Mouse (Mus musculus) heart, postnatal 0 days (tissue): ENCODE measurements at regions not wholly inside any gene's neighbourhood (a gene's known extent, or its start where the extent isn't known, plus 50 kb on each side); places are given as distances from the start of the nearest gene placed in this dataset.

ENCODE experiments used
- ATAC-seq: fragments of 200-750 bp; cut with Nextera tagmentation; 2 replicates; pipeline ENCODE4 v1.8.0; 2017; ENCODE audit warnings: low read depth, moderate number of reproducible peaks, moderate library complexity; ENCODE audit not compliant: insufficient read depth
- DNase-seq: peaks from one replicate; pipeline ENCODE4 v3.0.0-alpha.2; 2016; ENCODE audit warnings: low spot score
- H3K27ac ChIP-seq: fragments of 300-500 bp; sonication (generic); 2 replicates; pipeline ENCODE4 v1.5.1; 2014; ENCODE audit warnings: low read depth, mild to moderate bottlenecking
- H3K27me3 ChIP-seq: fragments of 300-500 bp; sonication (generic); 2 replicates; pipeline ENCODE4 v1.6.1; 2014; ENCODE audit warnings: low read length, mixed read lengths; ENCODE audit not compliant: control insufficient read depth, insufficient read depth
- H3K36me3 ChIP-seq: fragments of 300-500 bp; sonication (generic); replicated peaks from 2 replicates; pipeline ENCODE4 v1.6.1; 2014; ENCODE audit warnings: low read length, mixed read lengths; ENCODE audit not compliant: control insufficient read depth, insufficient read depth
- H3K4me1 ChIP-seq: fragments of 300-500 bp; sonication (generic); 2 replicates; pipeline ENCODE4 v1.6.1; 2014; ENCODE audit warnings: antibody characterized with exemption; ENCODE audit not compliant: control insufficient read depth, insufficient read depth
- H3K4me2 ChIP-seq: fragments of 300-500 bp; sonication (generic); 2 replicates; pipeline ENCODE4 v1.6.1; 2014; ENCODE audit warnings: low read depth, mild to moderate bottlenecking, low read length, moderate library complexity
- H3K4me3 ChIP-seq: fragments of 300-500 bp; sonication (generic); 2 replicates; pipeline ENCODE4 v1.5.1; 2014; ENCODE audit warnings: low read depth, low read length
- H3K9ac ChIP-seq: fragments of 300-500 bp; sonication (generic); replicated peaks from 2 replicates; pipeline ENCODE4 v1.6.1; 2014; ENCODE audit warnings: low read depth, low read length, mixed read lengths
- H3K9me3 ChIP-seq: fragments of 300-500 bp; sonication (generic); replicated peaks from 2 replicates; pipeline ENCODE4 v1.6.1; 2016; ENCODE audit warnings: low read length; ENCODE audit not compliant: control insufficient read depth
- CTCF ChIP-seq: IDR thresholded peaks from 2 replicates; pipeline ENCODE4 v1.5.1; 2016; ENCODE audit warnings: antibody characterized with exemption, control low read depth, low read depth
- EP300 ChIP-seq: IDR thresholded peaks from 2 replicates; pipeline ENCODE4 v1.6.1; 2016; ENCODE audit warnings: antibody characterized with exemption, low read depth
- WGBS: fragments of 180-500 bp; shearing (Covaris S2); extraction: QIAGEN DNeasy Blood & Tissue Kit; methylation state at CpG from one replicate; pipeline ENCODE4 v1.1.7; 2014; 5-methylcytosine and 5-hydroxymethylcytosine counted together

DNA sequence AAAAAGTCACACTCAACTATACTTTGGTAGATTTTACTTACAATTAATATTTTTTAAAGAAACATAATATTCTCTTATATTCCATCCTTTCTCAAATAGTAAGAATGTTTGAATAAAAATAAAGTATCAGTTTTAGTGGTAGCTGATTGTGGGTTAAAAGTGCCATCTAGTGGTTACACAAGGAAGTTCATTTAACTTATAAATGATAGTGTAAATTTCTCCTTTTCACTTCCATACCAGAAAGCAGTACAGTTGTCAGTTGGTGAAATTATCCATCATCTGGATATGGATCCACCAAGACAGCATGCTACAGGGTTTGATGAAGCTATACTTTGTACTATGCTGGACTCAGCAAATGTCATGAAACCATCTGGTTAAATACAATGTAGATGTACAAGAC is 124.7 kb downstream of the Adamts1 start:
- Histone ChIP-seq H3K4me3 (no peak overlapping the region), H3K9me3 (no peaks in the 10 kb centered on the region), H3K36me3 (no peaks in the 10 kb centered on the region), H3K27ac (no peak overlapping the region), H3K27me3 (no peaks in the 10 kb centered on the region), H3K4me1 (no peaks in the 10 kb centered on the region), H3K4me2 (no peak overlapping the region), H3K9ac (no peak overlapping the region)
- TF ChIP-seq EP300 (no peak), CTCF (peak; percentile 61)
- DNase-seq (peak; percentile 61), ATAC-seq (no peak)

- WGBS: 19% methylated on average over 9 of the region's 9 CpGs
- no peak overlapping the region for H3K4me3 ChIP-seq
- ATAC-seq (no peak; the same call in 1 of the 2 replicates), DNase-seq (peak; percentile 73)
- H3K36me3 ChIP-seq: no peaks in the 10 kb centered on the region
- H3K9me3 ChIP-seq: no peaks in the 10 kb centered on the region
- H3K4me2 ChIP-seq: peak overlapping the region; percentile 23; the same call in 1 of the 2 replicates
- H3K27ac ChIP-seq: no peak overlapping the region
- H3K4me1 ChIP-seq: no peaks in the 10 kb centered on the region
- TF ChIP-seq EP300: no peak
- TF ChIP-seq CTCF: peak; percentile 67
- H3K27me3 ChIP-seq: no peaks in the 10 kb centered on the region
- H3K9ac ChIP-seq: no peak overlapping the region
Measured at GRCm38 (mm10) chr16:85677027-85677426, 123.8 kb upstream of the Cyyr1 start.

DNA sequence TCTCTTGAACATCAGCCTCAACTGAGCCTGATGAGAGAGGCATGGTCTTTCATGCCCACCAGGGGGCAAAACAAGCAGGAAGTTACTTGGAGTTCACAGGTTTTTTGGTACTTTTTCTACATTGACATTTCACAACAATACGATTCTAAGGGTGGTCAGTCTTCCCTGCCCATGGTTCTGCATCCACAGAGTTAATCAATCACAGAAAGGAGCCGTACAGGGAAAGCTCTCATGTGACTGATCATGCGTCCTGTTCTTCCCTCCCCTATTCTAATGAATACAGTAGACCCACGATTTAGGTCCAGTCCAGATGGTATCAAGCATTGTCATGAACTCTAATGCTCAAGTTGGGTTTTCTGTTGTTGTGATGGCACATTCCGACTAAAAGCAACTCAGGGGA is 115.6 kb upstream of the Cyyr1 start:
- no peak overlapping the region for H3K9ac ChIP-seq
- H3K4me2 ChIP-seq: no peak overlapping the region
- no peak for DNase-seq
- 82% methylated on average over 5 of the region's 5 CpGs for WGBS
- H3K4me3 ChIP-seq: no peak overlapping the region
- ATAC-seq: no peak
- TF ChIP-seq CTCF (no peak), EP300 (no peak)
- no peaks in the 10 kb centered on the region for H3K36me3 ChIP-seq
- H3K9me3 ChIP-seq: no peaks in the 10 kb centered on the region
- H3K27me3 ChIP-seq: no peaks in the 10 kb centered on the region
- H3K27ac ChIP-seq: no peak overlapping the region
- no peaks in the 10 kb centered on the region for H3K4me1 ChIP-seq

GRCm38 (mm10) chr16:85667790-85668189 is 114.6 kb upstream of the Cyyr1 start:
- no peak overlapping the region for H3K4me3 ChIP-seq
- ATAC-seq: no peak
- WGBS: 48% methylated on average over 1 of the region's 1 CpGs

DNA sequence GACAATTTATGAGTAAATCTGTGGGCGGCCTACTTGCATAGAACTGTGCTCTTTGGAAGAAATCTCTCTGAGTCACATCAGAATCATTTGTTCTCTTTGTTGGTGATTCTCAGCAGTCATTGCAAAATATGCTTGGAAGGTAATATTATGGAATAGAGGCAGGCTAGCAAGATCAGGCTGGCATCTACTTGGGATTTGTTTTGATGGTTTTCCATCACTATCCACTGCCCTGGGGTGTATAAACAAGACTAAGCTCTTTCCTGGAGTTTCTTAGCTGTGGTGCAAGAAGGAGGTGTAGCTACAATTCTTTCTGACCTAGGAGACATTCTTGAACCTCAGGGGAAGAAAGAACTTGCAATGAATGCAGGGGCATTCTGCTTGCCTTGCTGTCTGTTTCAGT is 96.3 kb upstream of the Cyyr1 start:
- no peaks in the 10 kb centered on the region for H3K36me3 ChIP-seq
- no peak for TF ChIP-seq EP300
- no peak for TF ChIP-seq CTCF
- no peak overlapping the region for H3K9ac ChIP-seq
- 88% methylated on average over 1 of the region's 1 CpGs for WGBS
- no peaks in the 10 kb centered on the region for H3K9me3 ChIP-seq
- no peak overlapping the region for H3K4me3 ChIP-seq
- H3K27ac ChIP-seq: no peak overlapping the region
- no peaks in the 10 kb centered on the region for H3K27me3 ChIP-seq
- DNase-seq (no peak), ATAC-seq (no peak)
- no peaks in the 10 kb centered on the region for H3K4me1 ChIP-seq
- H3K4me2 ChIP-seq: no peak overlapping the region

More at GRCm38 (mm10) chr16:85667790-85668189, 114.6 kb upstream of the Cyyr1 start:
- Histone ChIP-seq H3K9ac (no peak overlapping the region), H3K4me1 (no peaks in the 10 kb centered on the region), H3K9me3 (no peaks in the 10 kb centered on the region), H3K27ac (no peak overlapping the region), H3K36me3 (no peaks in the 10 kb centered on the region), H3K27me3 (no peaks in the 10 kb centered on the region), H3K4me2 (no peak overlapping the region)
- DNase-seq: no peak
- no peak for TF ChIP-seq CTCF
- TF ChIP-seq EP300: no peak

DNA sequence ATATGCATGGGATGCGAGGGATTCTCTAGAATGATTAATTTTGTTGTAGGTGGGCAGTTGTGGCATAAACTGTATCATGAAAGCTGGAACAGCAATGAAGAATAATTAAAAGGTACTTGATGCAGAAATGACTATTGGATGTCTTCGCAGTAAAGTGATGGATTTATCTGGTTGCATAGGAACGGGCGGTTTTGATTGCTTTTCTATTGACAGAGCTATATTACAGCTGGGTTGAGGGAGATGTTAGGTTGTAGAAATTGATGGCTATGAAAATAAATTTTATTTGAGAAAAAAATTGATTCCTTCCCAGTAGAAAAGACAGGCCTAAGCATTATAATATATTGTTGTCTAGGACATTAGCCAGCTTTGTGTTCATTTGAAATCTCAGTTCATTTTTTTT is 87.8 kb upstream of the Cyyr1 start:
- TF ChIP-seq EP300: no peak
- TF ChIP-seq CTCF: no peak

More for the DNA sequence above, 87.8 kb upstream of the Cyyr1 start:
- no peak overlapping the region for H3K27ac ChIP-seq
- H3K9me3 ChIP-seq: no peaks in the 10 kb centered on the region
- H3K9ac ChIP-seq: no peak overlapping the region
- WGBS: 93% methylated on average over 4 of the region's 4 CpGs
- H3K27me3 ChIP-seq: no peaks in the 10 kb centered on the region
- no peak for ATAC-seq
- no peak overlapping the region for H3K4me3 ChIP-seq
- no peak overlapping the region for H3K4me2 ChIP-seq
- no peaks in the 10 kb centered on the region for H3K4me1 ChIP-seq
- no peak for DNase-seq
- no peaks in the 10 kb centered on the region for H3K36me3 ChIP-seq
